Mouse (Mus musculus) olfactory bulb, adult 2 months (tissue): ENCODE results near the gene Nfe2l1. TPM values are rescaled to one million over a fixed set of nuclear protein-coding genes. Genes with fewer than 3 reads are reported as not detected.
"Not testable (repeated sequence)": the region's sequence is repeated elsewhere in the genome, so short reads cannot be mapped to it uniquely, and the experiment has no call there.

Source experiments
- H3K27ac ChIP-seq: fragments of 200-500 bp; 2 replicates; pipeline ENCODE4 v1.5.1; 2012; ENCODE audit warnings: low read depth, low read length; ENCODE audit not compliant: insufficient read depth
- H3K4me1 ChIP-seq: fragments of 200-500 bp; 2 replicates; pipeline ENCODE4 v1.6.1; 2012; ENCODE audit warnings: low read length; ENCODE audit not compliant: control insufficient read depth, insufficient read depth
- H3K4me3 ChIP-seq: fragments of 200-500 bp; 2 replicates; pipeline ENCODE4 v1.5.1; 2012; ENCODE audit warnings: mild to moderate bottlenecking, low read depth, low read length, moderate library complexity; ENCODE audit not compliant: insufficient read depth
- CTCF ChIP-seq: fragments of 200-500 bp; IDR thresholded peaks from 2 replicates; pipeline ENCODE4 v1.5.1; 2012; ENCODE audit warnings: low read depth, mild to moderate bottlenecking, low read length, moderate library complexity; ENCODE audit not compliant: insufficient read depth
- POLR2A ChIP-seq: fragments of 200-500 bp; IDR thresholded peaks from 2 replicates; pipeline ENCODE4 v1.6.1; 2012; ENCODE audit warnings: mild to moderate bottlenecking, low read depth, low read length, moderate library complexity; ENCODE audit not compliant: insufficient read depth
- WGBS: fragments of 180-500 bp; shearing (Covaris S2); methylation state at CpG from one replicate; pipeline ENCODE4 v1.1.7; 2018; 5-methylcytosine and 5-hydroxymethylcytosine counted together
- polyA plus RNA-seq: library from polyadenylated mRNA; stranded (reverse); fragments of >200 nt; gene quantifications from 2 replicates; pipeline ENCODE4 v1.2.4, GENCODE M21; 2012; ENCODE audit warnings: low replicate concordance; ENCODE audit not compliant: missing spikeins, insufficient read depth, insufficient read length

Gene Nfe2l1
- polyA plus RNA-seq, 1 experiment = not detected

GRCm38 (mm10) chr11:96781425-96781824, 48.3 kb downstream of the Nfe2l1 start:
- TF ChIP-seq CTCF (no peak), POLR2A (no peak)
- 86% methylated on average over 2 of the region's 2 CpGs for WGBS
- H3K4me3 ChIP-seq = no peak overlapping the region

GRCm38 (mm10) chr11:96780306-96780705, 49.5 kb downstream of the Nfe2l1 start:
- WGBS = 80% methylated on average over 5 of the region's 5 CpGs
- Histone ChIP-seq H3K4me3 (no peak overlapping the region), H3K27ac (no peak overlapping the region), H3K4me1 (peaks cover under 1% of the 10 kb centered on the region; the same call in 1 of the 2 replicates)
- TF ChIP-seq CTCF = no peak
- no peak for TF ChIP-seq POLR2A

More at GRCm38 (mm10) chr11:96781425-96781824, 48.3 kb downstream of the Nfe2l1 start:
- no peaks in the 10 kb centered on the region for H3K4me1 ChIP-seq
- H3K27ac ChIP-seq = no peak overlapping the region

DNA sequence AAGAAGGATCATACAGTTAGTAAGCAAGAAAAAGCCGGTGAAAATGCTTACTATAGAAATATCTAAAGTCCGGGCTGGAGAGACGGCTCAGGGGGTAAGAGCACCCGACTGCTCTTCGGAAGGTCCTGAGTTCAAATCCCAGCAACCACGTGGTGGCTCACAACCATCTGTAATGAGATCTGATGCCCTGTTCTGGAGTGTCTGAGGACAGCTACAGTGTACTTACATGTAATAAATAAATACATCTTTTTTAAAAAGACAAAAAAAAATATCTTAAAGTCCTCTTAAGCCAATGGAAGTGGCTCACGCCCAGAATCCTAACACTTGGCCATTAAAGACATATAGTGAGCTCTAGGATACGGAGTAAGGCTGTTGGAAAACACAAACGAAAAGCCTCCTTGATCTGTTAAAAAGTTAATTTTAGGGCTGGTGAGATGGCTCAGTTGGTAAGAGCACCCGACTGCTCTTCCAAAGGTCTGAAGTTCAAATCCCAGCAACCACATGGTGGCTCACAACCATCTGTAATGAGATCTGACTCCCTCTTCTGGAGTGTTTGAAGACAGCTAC, 51.6 kb downstream of the Nfe2l1 start:
- peak overlapping the region; percentile 68 for H3K4me3 ChIP-seq
- 70% methylated on average over 10 of the region's 10 CpGs for WGBS
- not testable (repeated sequence) for H3K4me1 ChIP-seq, H3K27ac ChIP-seq

- no peak within 1 kb of the TSS for H3K27ac ChIP-seq
- peak; percentile 32; the same call in 1 of the 2 replicates for TF ChIP-seq CTCF
- TF ChIP-seq POLR2A = peak; percentile 54; the same call in 1 of the 2 replicates
- peak within 1 kb of the TSS; percentile 68 for H3K4me3 ChIP-seq
- WGBS = 1% methylated on average over 59 of the region's 59 CpGs
- peaks cover 6% of the 10 kb centered on the region; the same call in 1 of the 2 replicates for H3K4me1 ChIP-seq
Measured at GRCm38 (mm10) chr11:96776968-96777962, 52.5 kb downstream of the Nfe2l1 start, which contains the start of gene Snx11. Gene Snx11 (minus strand): TSS chr11:96777559.

DNA sequence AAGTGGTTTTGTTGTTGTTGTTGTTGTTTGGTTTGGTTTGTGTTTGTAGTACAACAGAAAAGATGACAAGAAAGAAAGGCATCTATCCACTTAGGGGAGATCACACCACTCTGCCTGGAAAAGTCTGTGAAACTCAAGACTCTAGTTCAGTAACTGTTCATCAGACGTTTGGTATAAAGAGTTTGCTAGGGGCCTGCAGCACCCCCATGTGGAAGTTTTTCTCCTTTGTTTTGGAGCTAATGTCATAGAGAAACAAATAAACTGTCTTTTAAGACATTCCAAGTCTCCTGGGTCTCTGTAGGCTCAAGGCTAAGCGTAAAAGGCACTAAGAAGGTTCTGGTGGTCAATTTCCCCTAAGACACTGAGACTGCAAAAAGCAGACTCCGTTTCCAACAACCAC, 53.7 kb downstream of the Nfe2l1 start:
- no peak overlapping the region for H3K27ac ChIP-seq
- H3K4me1 ChIP-seq = peaks cover 6% of the 10 kb centered on the region; the same call in 1 of the 2 replicates
- H3K4me3 ChIP-seq = no peak overlapping the region
- TF ChIP-seq POLR2A (no peak), CTCF (no peak)
- WGBS = 53% methylated on average over 3 of the region's 3 CpGs

DNA sequence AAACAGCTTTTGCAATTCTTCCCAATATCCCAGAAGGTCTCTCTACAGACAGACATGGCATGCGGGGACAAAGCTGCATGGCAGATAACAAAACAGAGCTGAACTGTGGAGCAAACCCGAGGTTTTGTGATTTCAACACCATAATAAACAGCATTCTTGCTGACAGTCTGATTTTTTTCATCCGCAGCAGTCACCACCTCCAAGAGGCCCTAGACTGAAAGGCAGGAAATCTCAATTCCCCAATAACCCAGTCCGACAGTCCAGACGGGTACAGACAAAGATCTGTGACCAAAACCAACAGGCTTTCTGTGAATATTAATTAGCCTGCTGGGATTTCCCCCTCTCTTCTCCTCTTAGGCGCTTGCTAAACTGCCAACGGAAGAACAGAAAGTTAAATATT, 54.1 kb downstream of the Nfe2l1 start:
- Histone ChIP-seq H3K4me1 (peaks cover 6% of the 10 kb centered on the region; the same call in 1 of the 2 replicates), H3K4me3 (no peak overlapping the region), H3K27ac (no peak overlapping the region)
- no peak for TF ChIP-seq CTCF
- TF ChIP-seq POLR2A = no peak
- WGBS = 51% methylated on average over 7 of the region's 7 CpGs

DNA sequence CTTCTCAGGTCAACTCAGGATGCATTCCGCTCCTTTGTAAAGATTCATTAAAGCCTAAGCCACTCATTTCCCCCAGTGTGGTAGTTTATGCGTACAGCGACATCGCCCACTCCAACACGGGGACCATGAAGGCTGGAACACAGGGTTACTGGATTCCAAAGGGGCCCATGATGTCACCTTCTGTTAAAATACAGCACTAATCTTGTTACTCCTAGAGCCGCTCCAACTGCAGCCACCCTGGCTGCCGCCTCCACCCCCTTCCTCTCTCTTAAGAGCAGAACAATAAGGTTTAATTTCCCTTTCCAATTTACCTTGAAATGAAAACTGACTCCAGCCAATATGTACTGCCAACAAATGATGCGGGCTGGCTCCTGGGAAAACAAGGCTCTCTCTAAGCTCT, 54.7 kb downstream of the Nfe2l1 start:
- Histone ChIP-seq H3K27ac (no peak overlapping the region), H3K4me3 (no peak overlapping the region), H3K4me1 (peaks cover 6% of the 10 kb centered on the region; the same call in 1 of the 2 replicates)
- TF ChIP-seq POLR2A (no peak), CTCF (no peak)
- WGBS = 60% methylated on average over 8 of the region's 8 CpGs

DNA sequence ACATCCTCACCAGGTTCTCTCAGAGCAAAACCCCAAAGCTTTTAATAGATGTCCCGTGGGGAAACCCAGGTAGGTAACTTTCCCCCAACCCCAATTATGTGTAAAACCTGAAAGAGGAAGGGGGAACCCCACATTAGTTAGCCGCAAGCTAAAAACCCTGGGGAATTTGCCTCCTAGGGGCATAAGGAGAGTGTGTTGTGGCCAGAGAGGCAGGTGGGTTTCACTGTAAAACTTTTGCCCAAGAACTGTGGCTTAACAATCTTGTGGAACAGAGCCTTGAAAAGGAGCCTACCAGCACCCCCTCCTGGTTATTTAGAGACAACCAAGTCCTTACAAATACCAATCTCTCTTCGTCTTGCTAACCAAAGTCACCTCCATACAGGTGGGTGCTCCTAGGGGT, 55.2 kb downstream of the Nfe2l1 start:
- Histone ChIP-seq H3K27ac (no peak overlapping the region), H3K4me1 (peaks cover 6% of the 10 kb centered on the region; the same call in 1 of the 2 replicates), H3K4me3 (no peak overlapping the region)
- TF ChIP-seq POLR2A (no peak), CTCF (no peak)
- WGBS = 79% methylated on average over 3 of the region's 3 CpGs

GRCm38 (mm10) chr11:96772413-96772812, 57.4 kb downstream of the Nfe2l1 start:
- Histone ChIP-seq H3K4me1 (peaks cover 14% of the 10 kb centered on the region), H3K4me3 (no peak overlapping the region), H3K27ac (no peak overlapping the region)
- TF ChIP-seq POLR2A = no peak
- no peak for TF ChIP-seq CTCF
- WGBS = 87% methylated on average over 9 of the region's 9 CpGs
